Comparison of ENCODE assay signal across 20 mouse cellular contexts in genomic region chr7:134723509-134723908, GRCm38 (mm10).
"Had no signal": no experiment of that assay in that cellular context is flagged by ENCODE, and none has a peak within 500 bp of the region (broad histone marks: within the 10 kb centered on the region; RNA-seq: fewer than 3 reads in every experiment).

No protein-coding gene starts in this region.

- H3K27ac ChIP-seq: kidney, embryonic 15.5 days; limb, embryonic 12.5 days; limb, embryonic 15.5 days; liver, embryonic 14.5 days; macrophage; midbrain, embryonic 12.5 days; neural tube, embryonic 13.5 days; stomach, postnatal 0 days had no signal

- H3K4me3 ChIP-seq: kidney, embryonic 15.5 days; limb, embryonic 12.5 days; limb, embryonic 15.5 days; midbrain, embryonic 12.5 days; myocyte; neural tube, embryonic 13.5 days had no signal

- ATAC-seq: liver, postnatal 0 days; lung, postnatal 0 days; midbrain, embryonic 16.5 days had no signal

- H3K36me3 ChIP-seq: midbrain, embryonic 12.5 days; neural tube, embryonic 13.5 days had no signal

- DNase-seq: kidney, adult 8-10 months; kidney, postnatal 10 days; kidney, postnatal 36 days; left cerebral cortex, postnatal 4 days; liver, postnatal 0 days; lung, embryonic 14.5 days; thymus, adult 2 months; thymus, postnatal 14 days; thymus, postnatal 4 days had no signal

- H3K9ac ChIP-seq: kidney, embryonic 15.5 days; limb, embryonic 12.5 days; limb, embryonic 15.5 days; liver, embryonic 14.5 days; liver, postnatal 0 days; lung, embryonic 14.5 days; midbrain, embryonic 12.5 days; neural tube, embryonic 13.5 days had no signal

- H3K9me3 ChIP-seq: kidney, embryonic 15.5 days; limb, embryonic 12.5 days; limb, embryonic 15.5 days; midbrain, embryonic 12.5 days; neural tube, embryonic 13.5 days had no signal
